Mouse (Mus musculus) heart, embryonic 14.5 days (tissue): ENCODE data around the gene Nr2e1. TPM values are rescaled to one million over a fixed set of nuclear protein-coding genes. Genes with fewer than 3 reads are reported as not detected.

Source experiments
- polyA plus RNA-seq: library from polyadenylated mRNA; unstranded; fragments of >200 nt; fragmentation: Nextera tagmentation; extraction: Ambion mirVana; gene quantifications from 2 replicates; pipeline ENCODE4 v1.2.1, GENCODE M21; 2014

The Nr2e1 gene
- polyA plus RNA-seq, 1 experiment from 2014 or later = not detected

Other genes with a start within 250 kb of the Nr2e1 start
- 15.4 and 15.9 TPM in 2 replicates for gene Afg1l, start 105.1 kb downstream of the Nr2e1 start, polyA plus RNA-seq
- 340 and 342 TPM in 2 replicates for gene Snx3, start 81.6 kb downstream of the Nr2e1 start, polyA plus RNA-seq
- gene Ostm1, start 190 bp upstream of the Nr2e1 start, polyA plus RNA-seq = 22.3 and 22.7 TPM in 2 replicates
- 14.3 and 15.3 TPM in 2 replicates for gene Sec63, start 177.9 kb upstream of the Nr2e1 start, polyA plus RNA-seq